Mouse (Mus musculus): ENCODE results near the gene Nde1.

GRCm38 (mm10) chr16:14185516-14185915 lies 22.4 kb downstream of the Nde1 start:
- no peak for TF ChIP-seq CTCF (IDR thresholded peaks at IDR 0.05; ENCODE audit: extremely low read depth, insufficient read depth, low read length)
- TF ChIP-seq POLR2A (IDR thresholded peaks at IDR 0.05; ENCODE audit: extremely low read depth, insufficient read depth, low read length), result no peak

All from cortical plate, adult 2 months (tissue).